Mouse (Mus musculus): ENCODE measurements around the gene Vstm2b.

DNA sequence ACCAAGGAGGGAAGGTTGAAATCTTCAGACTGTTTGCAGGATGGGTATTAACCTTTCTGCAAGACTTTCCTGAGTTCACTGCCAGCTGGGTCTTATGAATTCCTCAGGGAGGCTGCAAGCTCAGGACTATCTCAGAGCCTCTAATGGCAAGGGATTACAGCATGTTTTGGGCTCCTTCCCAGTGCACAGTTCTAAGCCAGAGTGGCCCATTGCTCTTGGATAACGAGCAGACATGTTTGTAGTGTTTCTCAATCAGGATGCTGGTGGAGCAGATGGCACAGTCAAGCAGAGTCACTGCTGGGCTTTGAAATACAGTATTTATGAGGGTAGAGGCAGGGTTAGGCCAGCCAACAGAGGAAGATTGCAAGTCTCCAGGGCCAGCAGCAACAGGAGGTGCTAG, 8.4 kb downstream of the Vstm2b start:
- TF ChIP-seq POLR2A (IDR thresholded peaks at IDR 0.05; ENCODE audit: low read depth, low read length) (no peak), CTCF (IDR thresholded peaks at IDR 0.05; ENCODE audit: borderline replicate concordance, insufficient read depth, low read length) (no peak)
